Mouse (Mus musculus): ENCODE measurements around the gene Rbm15.
"Not testable (repeated sequence)": the region's sequence is repeated elsewhere in the genome, so short reads cannot be mapped to it uniquely, and the experiment has no call there.

Gene Rbm15

DNA sequence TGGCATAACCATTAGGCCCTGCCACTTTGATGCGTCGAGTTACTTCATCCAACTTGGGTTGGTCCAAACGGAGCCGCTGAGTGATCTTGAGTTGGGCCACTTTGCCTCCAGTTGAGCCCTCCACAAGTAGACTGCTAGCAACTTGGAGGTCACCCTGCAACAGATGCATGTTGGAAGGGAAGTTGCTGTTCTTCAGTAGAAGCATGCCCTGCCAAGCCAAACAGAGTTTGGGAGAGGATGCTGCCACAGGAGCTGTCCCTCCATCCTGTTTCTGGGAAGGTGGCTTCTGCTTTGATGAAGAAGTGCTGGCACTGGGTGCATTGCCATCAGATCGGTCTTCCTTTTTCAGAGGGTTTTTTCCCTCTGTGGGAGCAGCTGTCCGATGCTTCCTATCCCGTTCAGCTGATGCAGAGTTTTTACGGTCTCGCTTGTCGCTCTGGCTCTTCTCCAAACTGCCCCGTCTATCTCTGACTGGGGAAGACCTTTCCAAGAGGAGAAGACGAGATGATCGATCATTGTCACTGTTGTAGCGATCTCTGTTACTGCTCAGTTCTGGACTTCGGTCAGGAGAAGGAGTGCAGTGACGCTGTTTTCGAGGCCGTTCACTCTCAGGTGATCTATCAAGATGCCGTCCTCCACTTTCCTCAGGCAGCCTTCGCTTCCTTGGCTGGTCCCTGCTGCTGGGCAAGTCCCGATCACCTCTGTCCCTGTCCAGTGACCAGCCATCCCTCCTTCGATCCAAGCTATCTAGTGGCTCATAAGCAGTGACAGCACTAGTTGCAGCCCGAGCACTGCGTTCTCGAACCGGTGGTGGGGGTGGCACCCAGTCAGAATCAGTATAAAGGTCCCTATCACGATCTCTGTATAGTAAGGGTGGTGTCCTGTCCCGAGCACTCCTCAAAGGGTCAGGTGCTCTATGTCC is 2.7 kb downstream of the Rbm15 start:
- no peak for DNase-seq

DNA sequence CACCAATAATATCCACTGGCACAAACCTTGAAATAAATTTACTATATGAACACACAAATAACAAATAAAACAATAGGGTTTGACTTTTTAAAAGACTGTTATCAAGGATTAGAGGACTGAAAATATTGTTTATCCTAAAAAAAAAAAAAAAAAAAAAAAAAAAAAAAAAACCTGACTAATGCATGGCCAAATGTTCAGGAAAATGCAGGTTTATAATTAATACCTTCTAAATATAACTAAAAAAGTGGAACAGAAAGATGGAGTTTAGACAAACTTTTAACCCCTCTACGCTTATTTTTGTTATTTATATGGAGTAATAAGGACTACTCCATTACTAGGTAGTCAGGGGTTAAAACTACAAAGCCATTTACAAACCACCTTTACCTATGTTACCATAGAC is 7.0 kb downstream of the Rbm15 start:
- no peak for DNase-seq

DNA sequence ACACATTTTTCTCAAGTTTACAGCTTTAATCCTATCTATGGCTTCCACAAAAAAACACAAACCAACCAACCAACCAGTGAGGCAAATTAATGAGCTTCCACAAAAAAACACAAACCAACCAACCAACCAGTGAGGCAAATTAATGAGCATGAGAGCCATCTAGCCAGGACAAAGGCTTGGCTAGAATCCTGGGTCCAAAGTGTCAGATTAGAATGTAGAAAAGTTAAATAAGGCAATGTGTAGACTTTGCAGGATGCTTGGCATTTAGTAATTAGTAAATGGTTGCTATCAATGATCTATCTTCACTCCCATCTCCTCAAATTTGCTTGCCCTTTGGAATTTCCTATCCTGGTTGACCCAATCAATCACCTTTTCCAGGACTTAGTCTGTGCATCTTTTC is 11.7 kb downstream of the Rbm15 start:
- DNase-seq = no peak

DNA sequence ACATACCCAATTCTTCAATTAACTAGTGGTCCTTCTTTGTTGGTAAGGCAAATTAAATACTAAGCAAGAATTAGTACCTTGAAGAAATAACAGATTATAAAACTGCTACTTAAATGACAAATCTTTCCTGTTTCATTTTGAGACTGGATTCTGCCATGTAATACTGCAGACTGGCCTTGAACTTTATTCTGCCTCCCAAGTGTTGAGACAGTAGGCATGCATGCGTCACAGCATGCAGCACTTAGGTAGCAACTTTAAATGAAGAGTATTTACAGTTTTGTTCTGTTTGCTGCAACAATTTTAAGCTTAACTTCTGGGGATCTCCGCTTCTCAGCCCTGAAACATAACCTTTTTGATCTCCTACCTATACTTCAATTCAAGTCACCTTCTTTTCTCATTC is 12.3 kb downstream of the Rbm15 start:
- no peak for DNase-seq

DNA sequence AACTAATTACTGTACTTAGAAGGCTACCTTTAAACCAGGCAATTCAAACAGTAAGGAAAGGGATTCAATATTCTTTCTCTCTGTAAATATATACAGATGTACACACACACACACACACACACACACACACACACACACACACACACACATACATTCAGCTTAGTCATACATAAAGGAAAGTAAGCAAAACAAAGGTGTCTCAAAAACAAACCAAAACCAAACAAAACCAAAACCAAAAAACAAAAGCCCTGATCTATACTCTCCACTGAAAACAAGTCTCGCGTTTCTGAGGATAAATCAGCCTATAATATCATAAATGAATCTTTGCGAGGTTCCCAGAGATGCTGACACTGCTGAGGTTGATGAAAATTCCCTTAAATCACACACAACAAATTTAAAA is 16.1 kb downstream of the Rbm15 start:
- DNase-seq = no peak

DNA sequence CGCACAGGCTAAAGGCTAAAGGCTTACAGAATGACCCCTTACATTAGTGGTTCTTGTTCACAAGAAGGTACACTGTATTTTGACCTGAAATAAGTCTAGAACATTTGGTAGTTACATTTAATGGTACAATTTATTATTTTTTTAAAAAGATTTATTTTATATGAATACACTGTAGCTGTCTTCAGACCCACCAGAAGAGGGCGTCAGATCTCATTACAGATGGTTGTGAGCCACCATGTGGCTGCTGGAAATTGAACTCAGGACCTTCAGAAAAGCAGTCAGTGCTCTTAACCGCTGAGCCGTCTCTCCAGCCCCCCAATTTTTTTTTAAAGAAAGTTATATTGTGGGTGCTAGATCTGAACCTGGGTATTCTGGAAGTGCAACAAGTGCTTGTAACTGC is 36.6 kb downstream of the Rbm15 start:
- not testable (repeated sequence) for DNase-seq

DNA sequence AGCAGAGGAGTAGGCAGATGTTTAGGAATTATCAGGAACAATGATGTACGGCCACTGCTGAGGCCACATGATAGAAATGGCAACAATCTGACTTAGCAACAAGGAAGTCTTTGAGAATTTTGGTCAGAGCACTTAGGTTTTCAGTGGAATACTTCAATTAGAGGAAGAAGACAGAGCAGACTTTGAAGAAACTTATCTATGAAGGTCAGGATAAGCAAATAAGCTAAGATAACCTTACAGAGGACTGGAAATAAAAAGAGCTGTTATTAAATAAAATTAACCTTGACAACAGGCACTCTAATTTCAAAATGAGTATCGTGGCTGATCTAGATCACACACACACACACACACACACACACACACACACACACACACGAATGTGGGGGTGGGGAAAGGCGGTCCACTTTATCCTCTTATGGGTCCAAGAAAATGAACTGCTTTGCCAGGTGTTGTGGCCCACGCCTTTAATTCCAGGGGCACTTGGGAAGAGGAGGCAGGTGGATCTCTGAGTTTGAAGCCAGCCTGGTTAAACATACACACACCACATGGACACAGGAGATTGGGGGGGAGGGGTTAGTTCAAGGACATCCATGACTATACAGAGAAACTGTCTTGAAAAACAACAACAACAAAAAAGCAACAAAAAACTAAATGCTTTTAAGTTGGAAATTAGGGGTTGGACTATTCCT is 37.7 kb downstream of the Rbm15 start:
- no peak for DNase-seq

DNA sequence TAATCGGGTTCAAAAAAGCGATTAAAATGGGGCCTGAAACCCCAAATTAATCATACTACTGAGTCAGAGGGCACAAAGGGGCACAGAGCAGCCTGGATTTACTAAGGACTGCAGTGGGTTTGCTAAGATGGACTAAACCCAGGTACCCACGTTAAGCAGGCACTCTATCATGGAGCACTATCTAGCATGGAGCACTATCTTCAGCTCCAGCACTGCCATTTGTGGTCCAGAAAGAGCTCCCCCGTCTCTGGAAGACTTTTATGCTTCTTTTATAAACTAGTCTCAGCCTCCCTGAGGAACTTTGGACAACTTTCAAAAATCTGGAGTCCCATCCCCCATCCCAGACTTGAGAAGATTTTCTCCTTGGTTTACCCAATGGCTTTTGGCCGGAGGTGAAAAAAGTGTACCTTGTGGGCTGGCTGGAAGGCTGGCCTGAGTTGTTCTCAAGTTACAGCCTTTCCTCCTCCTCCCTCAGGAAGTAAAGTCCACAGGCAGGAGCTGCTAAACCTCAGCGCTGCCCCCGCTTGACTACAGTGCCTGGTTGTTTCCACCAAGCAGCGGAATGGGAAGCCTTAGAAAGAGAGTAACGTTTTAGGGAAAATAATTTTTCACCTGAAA is 42.6 kb downstream of the Rbm15 start, which contains the start of gene Slc16a4:
TSS of gene Slc16a4 (plus strand) at position 467 of the 618 bp plus-strand sequence.
- DNase-seq = no peak

DNA sequence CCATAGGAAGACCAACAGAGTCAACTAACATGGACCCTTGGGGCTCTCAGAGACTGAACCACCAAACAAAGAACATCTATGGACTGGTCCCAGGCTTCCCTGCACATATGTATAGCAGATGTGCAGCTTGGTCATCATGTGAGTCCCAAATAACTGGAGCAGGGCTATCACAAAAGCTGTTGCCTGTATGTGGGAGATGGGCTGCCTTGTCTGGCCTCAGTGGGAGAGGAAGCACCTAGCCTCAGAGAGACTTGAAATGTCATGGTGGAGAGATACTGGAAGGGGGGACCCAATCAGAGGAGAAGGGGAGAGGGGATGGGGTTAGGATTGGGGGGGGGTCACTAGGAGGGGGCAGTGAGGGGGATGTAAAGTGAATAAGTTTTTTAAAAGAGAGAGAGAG is 46.1 kb downstream of the Rbm15 start:
- DNase-seq = no peak

DNA sequence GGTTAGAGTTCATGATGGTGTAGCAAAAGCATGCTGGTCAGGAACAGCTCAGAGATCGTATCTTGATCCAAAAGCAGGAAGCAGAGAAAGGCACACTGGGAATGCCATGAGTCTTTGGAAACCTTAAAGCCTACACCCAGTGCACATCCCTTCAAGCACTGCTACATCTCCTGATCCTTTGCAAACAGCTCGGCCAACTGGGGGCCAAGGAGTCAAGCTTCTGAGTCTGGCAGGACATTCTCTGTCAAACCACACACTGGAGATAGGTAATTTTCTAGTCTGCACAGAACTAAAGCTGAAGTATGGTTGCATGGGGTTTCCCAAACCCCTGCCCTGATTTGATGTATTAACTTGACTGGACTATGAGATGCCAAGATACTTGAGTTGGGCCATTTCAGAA is 47.4 kb downstream of the Rbm15 start:
- DNase-seq = no peak

DNA sequence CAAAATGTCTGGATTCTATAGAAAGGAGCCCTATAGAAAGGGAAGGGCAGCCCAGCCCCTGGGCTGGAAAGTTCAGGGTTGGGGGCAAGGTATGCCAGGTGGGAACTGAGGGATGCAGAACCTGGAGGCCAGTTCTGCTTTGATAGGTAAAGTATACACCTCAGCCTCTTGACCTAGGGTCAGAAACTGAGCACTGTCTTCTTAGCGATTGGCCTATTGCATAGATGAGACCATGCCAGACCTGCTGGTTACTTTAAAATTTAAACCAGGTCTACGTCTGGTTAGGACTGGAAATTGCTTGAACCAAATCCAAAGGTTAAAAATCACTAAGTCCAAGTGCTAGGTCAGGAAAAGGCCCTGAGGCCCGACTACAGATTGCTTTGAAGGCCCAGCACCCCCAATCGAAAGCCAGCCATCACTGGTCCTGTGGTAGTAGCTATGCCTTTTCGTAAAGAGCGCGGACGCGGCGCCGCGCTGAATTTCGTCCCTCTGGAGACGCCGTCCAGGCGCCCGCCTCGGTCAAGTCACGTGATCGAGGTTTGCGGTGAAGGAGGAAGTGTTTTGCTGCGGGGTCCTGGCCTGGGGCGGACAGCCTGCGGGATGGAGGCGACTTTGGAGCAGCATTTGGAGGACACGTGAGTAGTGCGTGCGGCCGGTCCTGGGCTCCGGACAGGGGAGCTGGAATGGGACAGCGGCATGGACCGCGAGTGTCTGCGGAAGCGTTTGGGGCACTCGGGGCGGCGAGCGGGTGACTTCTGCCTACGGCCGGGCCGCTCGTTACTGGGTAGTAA is 54.8 kb downstream of the Rbm15 start, which contains the start of gene Lamtor5:
TSS of gene Lamtor5 (plus strand) at position 380 of the 791 bp plus-strand sequence.
- DNase-seq = peak; percentile 79 to 87

DNA sequence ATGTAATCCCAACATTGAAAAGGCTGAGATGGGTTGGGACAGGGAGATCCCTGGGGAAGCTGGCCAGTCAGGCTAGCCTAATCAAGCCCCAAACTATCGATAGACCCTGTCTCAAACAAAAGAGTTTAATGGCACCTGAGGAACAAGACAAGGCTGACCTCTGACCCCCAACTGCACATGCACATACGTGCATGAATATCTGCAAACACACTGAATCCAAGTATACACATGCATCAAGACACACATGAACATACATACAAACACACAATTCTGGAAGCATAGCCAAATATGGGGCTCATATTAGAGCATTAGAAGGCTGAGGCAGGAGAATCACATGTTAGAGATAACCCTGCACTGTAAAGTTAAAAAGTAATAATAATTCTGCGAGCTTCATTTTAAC is 56.8 kb downstream of the Rbm15 start:
- no peak for DNase-seq

DNA sequence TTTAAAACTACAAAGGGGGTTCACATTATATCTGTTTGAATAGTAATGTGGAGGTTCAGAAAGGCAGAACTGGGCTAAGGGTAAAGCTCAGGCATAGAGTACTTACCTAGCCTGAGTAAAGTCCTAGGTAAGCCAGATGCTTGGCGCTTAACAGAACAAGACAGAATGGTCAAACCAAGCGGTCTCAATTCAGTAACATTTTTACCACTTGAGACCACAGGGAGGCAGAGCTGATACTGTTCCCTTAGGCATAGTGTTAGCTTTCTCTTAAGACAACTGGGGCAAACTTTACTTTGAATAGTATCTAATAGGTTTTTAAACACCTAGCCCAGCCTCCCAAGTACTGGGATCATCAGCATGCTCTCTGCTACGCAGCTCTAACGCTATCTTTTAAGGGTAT is 57.5 kb downstream of the Rbm15 start:
- DNase-seq = no peak
